Mouse (Mus musculus) limb, embryonic 14.5 days (tissue): ENCODE data around the gene Cd320. TPM values are rescaled to one million over a fixed set of nuclear protein-coding genes. Genes with fewer than 3 reads are reported as not detected.

Experiments
- ATAC-seq: fragments of 200-750 bp; cut with Nextera tagmentation; 2 replicates; pipeline ENCODE4 v1.8.0; 2017; ENCODE audit warnings: low read depth, moderate number of reproducible peaks, moderate TSS enrichment; ENCODE audit not compliant: low FRiP score
- DNase-seq: peaks from one replicate; pipeline ENCODE4 v3.0.0-alpha.2; 2015; ENCODE audit warnings: low spot score
- H3K27ac ChIP-seq: fragments of 300-500 bp; sonication (generic); replicated peaks from 2 replicates; pipeline ENCODE4 v1.5.1; 2014; ENCODE audit warnings: low read depth, mild to moderate bottlenecking, low read length, moderate library complexity, mixed read lengths
- H3K27me3 ChIP-seq: fragments of 300-500 bp; sonication (generic); 2 replicates; pipeline ENCODE4 v1.6.1; 2014; ENCODE audit warnings: low read length, mixed read lengths; ENCODE audit not compliant: control insufficient read depth, insufficient read depth
- H3K36me3 ChIP-seq: fragments of 300-500 bp; sonication (generic); 2 replicates; pipeline ENCODE4 v1.6.1; 2014; ENCODE audit warnings: mild to moderate bottlenecking, low read length, moderate library complexity, mixed read lengths; ENCODE audit not compliant: control insufficient read depth, insufficient read depth
- H3K4me1 ChIP-seq: fragments of 300-500 bp; sonication (generic); 2 replicates; pipeline ENCODE4 v1.6.1; 2014; ENCODE audit warnings: antibody characterized with exemption, low read length, mixed read lengths; ENCODE audit not compliant: control insufficient read depth, insufficient read depth
- H3K4me2 ChIP-seq: fragments of 300-500 bp; sonication (generic); replicated peaks from 2 replicates; pipeline ENCODE4 v1.6.1; 2014; ENCODE audit warnings: low read depth, mild to moderate bottlenecking, low read length, moderate library complexity; ENCODE audit not compliant: severe bottlenecking
- H3K4me3 ChIP-seq: fragments of 300-500 bp; sonication (generic); replicated peaks from 2 replicates; pipeline ENCODE4 v1.5.1; 2014; ENCODE audit warnings: low read length
- H3K9ac ChIP-seq: fragments of 300-500 bp; sonication (generic); 2 replicates; pipeline ENCODE4 v1.6.1; 2014; ENCODE audit warnings: mild to moderate bottlenecking, low read depth, low read length, moderate library complexity; ENCODE audit not compliant: severe bottlenecking
- H3K9me3 ChIP-seq: fragments of 300-500 bp; sonication (generic); 2 replicates; pipeline ENCODE4 v1.6.1; 2016; ENCODE audit warnings: low read length; ENCODE audit not compliant: control insufficient read depth
- POLR2A ChIP-seq: fragments of 200-500 bp; IDR thresholded peaks from 2 replicates; pipeline ENCODE4 v1.8.0; 2012; ENCODE audit warnings: inconsistent platforms, mild to moderate bottlenecking, moderate library complexity, borderline replicate concordance; ENCODE audit not compliant: insufficient read depth, insufficient read length; ENCODE audit errors: extremely low read depth
- WGBS: fragments of 180-500 bp; shearing (Covaris S2); extraction: QIAGEN DNeasy Blood & Tissue Kit; methylation state at CpG from one replicate; pipeline ENCODE4 v1.1.7; 2014; 5-methylcytosine and 5-hydroxymethylcytosine counted together
- polyA plus RNA-seq, 2 experiments: library from polyadenylated mRNA; depleted of rRNA in 1 of 2; stranded (reverse) in 1 of 2; unstranded in 1 of 2; fragments of >200 nt; fragmentation: Nextera tagmentation in 1 of 2; extraction: Ambion mirVana in 1 of 2; gene quantifications; 2 replicates each; pipeline versions ENCODE4 v1.2.1 to v1.2.3; 2012 to 2014

Gene Cd320
- polyA plus RNA-seq, 2 experiments, result 42.9 to 57.9 TPM

GRCm38 (mm10) chr17:33804745-33805144 lies 38.1 kb upstream of the Cd320 start:
- no peak overlapping the region for H3K27ac ChIP-seq
- 38% methylated on average over 1 of the region's 1 CpGs for WGBS
- DNase-seq (no peak), ATAC-seq (no peak)
- H3K4me1 ChIP-seq, result no peaks in the 10 kb centered on the region
- no peaks in the 10 kb centered on the region for H3K9me3 ChIP-seq
- TF ChIP-seq POLR2A, result no peak
- H3K27me3 ChIP-seq, result no peaks in the 10 kb centered on the region
- H3K4me3 ChIP-seq, result no peak overlapping the region
- H3K9ac ChIP-seq, result no peak overlapping the region
- H3K36me3 ChIP-seq, result no peaks in the 10 kb centered on the region
- no peak overlapping the region for H3K4me2 ChIP-seq

- DNase-seq (no peak), ATAC-seq (no peak)
- H3K4me2 ChIP-seq, result no peak overlapping the region
- no peak overlapping the region for H3K9ac ChIP-seq
- 68% methylated on average over 8 of the region's 9 CpGs for WGBS
- H3K4me3 ChIP-seq, result no peak overlapping the region
- no peaks in the 10 kb centered on the region for H3K4me1 ChIP-seq
- no peak overlapping the region for H3K27ac ChIP-seq
- no peaks in the 10 kb centered on the region for H3K36me3 ChIP-seq
- no peaks in the 10 kb centered on the region for H3K27me3 ChIP-seq
- TF ChIP-seq POLR2A, result no peak
- no peaks in the 10 kb centered on the region for H3K9me3 ChIP-seq
These were observed 35.6 kb upstream of the Cd320 start for GRCm38 (mm10) chr17:33807181-33807888.

GRCm38 (mm10) chr17:33808192-33808591 lies 34.7 kb upstream of the Cd320 start:
- H3K9ac ChIP-seq, result no peak overlapping the region
- no peaks in the 10 kb centered on the region for H3K9me3 ChIP-seq
- DNase-seq (no peak), ATAC-seq (no peak)
- no peaks in the 10 kb centered on the region for H3K27me3 ChIP-seq
- no peak overlapping the region for H3K4me3 ChIP-seq
- no peak overlapping the region for H3K4me2 ChIP-seq
- no peak for TF ChIP-seq POLR2A
- no peaks in the 10 kb centered on the region for H3K4me1 ChIP-seq
- no peak overlapping the region for H3K27ac ChIP-seq
- no peaks in the 10 kb centered on the region for H3K36me3 ChIP-seq
- WGBS, result 42% methylated on average over 10 of the region's 10 CpGs

- no peak within 1 kb of the TSS for H3K27ac ChIP-seq
- H3K36me3 ChIP-seq, result no peaks in the 10 kb centered on the region
- H3K27me3 ChIP-seq, result no peaks in the 10 kb centered on the region
- no peaks in the 10 kb centered on the region for H3K9me3 ChIP-seq
- DNase-seq (peak; percentile 98), ATAC-seq (peak; percentile 98)
- 0 out of 2 replicates have a peak, but pooled peaks have one; percentile 15 for TF ChIP-seq POLR2A
- H3K4me2 ChIP-seq, result peak within 1 kb of the TSS; percentile 90
- H3K4me1 ChIP-seq, result no peaks in the 10 kb centered on the region
- H3K9ac ChIP-seq, result peak within 1 kb of the TSS; percentile 51
- peak within 1 kb of the TSS; percentile 51 for H3K4me3 ChIP-seq
- 1% methylated on average over 36 of the region's 36 CpGs for WGBS
These were observed 32.4 kb upstream of the Cd320 start, which contains the start of gene Kank3 for GRCm38 (mm10) chr17:33810334-33811141. TSS of gene Kank3 (plus strand) at chr17:33810519.

DNA sequence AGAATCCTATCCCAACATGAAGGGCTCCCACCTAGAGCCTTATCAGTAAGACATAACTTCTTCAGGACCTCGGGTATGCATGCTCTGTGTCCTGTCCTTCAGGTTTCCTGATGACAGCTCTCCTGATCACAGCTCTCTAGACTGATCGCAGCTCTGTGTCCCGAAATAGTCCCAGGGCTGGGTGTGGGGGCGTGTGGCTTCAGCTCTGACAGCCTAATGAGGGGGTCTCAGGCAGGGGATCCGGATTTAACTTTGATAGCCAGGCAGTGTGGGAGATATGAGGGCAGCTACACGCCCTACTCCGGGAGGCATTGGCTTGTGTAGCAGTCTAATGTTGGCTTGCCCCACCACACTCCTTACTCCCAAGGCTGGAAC lies 31.8 kb upstream of the Cd320 start:
- Histone ChIP-seq H3K4me1 (no peaks in the 10 kb centered on the region), H3K27me3 (no peaks in the 10 kb centered on the region), H3K9ac (peak overlapping the region; percentile 34; the same call in 1 of the 2 replicates), H3K9me3 (no peaks in the 10 kb centered on the region), H3K4me2 (peak overlapping the region; percentile 90), H3K36me3 (no peaks in the 10 kb centered on the region), H3K27ac (no peak overlapping the region), H3K4me3 (peak overlapping the region; percentile 51)
- ATAC-seq, result no peak
- no peak for DNase-seq
- no peak for TF ChIP-seq POLR2A
- WGBS, result 24% methylated on average over 7 of the region's 7 CpGs
